In the genomic region with DNA sequence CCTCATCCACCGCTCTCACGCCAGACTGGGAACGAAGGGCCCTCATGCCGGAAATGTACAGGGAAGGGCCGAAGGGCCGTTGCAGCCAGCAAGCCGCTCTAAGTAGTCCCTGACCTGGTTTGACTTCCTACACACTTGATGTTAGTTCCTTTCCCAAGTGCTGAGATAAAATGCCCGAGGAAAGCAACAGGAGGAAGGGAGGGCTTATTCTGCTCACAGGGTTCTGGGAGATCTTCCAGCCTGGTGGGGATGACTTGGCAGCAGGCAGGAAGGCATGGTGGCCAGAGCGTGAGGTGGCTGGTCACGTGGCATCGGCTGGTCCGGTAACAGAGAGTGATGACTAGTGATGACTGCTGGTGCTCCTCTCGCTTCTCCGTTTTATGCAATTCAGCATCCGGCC, we compare ENCODE assay signal across 11 mouse cellular contexts. TPM values are rescaled to one million over a fixed set of nuclear protein-coding genes. Genes with fewer than 3 reads are reported as not detected.
DNase-seq lines count a peak whose midpoint lies in the region; ATAC-seq and TF ChIP-seq lines count a peak whose summit lies in the region.
"Had no signal": no experiment of that assay in that cellular context is flagged by ENCODE, and none has a peak within 500 bp of the region (broad histone marks: within the 10 kb centered on the region; RNA-seq: fewer than 3 reads in every experiment).

No protein-coding gene starts in this region.

- no peaks in the 10 kb centered on the region for H3K36me3 ChIP-seq in kidney, adult 2 months (ENCODE audit: control insufficient read depth, insufficient read depth, low read length)
- no peaks in the 10 kb centered on the region for H3K36me3 ChIP-seq in kidney, postnatal 0 days (ENCODE audit: insufficient read depth, low read length)
- H3K36me3 ChIP-seq: limb, embryonic 13.5 days; midbrain, embryonic 12.5 days; stomach, embryonic 15.5 days had no signal

- no peak for ATAC-seq in kidney, postnatal 0 days (replicated peaks; ENCODE audit: low FRiP score, low read depth)
- ATAC-seq in megakaryocyte-erythroid progenitor cell, adult 5-6 weeks (replicated peaks; ENCODE audit: low FRiP score, low TSS enrichment, poor library complexity, severe bottlenecking): no peak
- ATAC-seq: forebrain, postnatal 0 days had no signal

- H3K27me3 ChIP-seq in kidney, adult 2 months (replicated peaks; ENCODE audit: control insufficient read depth, insufficient read depth, low read length): no peaks in the 10 kb centered on the region
- H3K27me3 ChIP-seq in kidney, postnatal 0 days (ENCODE audit: insufficient read depth, low read length): no peaks in the 10 kb centered on the region
- H3K27me3 ChIP-seq: limb, embryonic 13.5 days; midbrain, embryonic 12.5 days; stomach, embryonic 15.5 days had no signal

- DNase-seq in kidney, adult 2 months: peak; percentile 74
- no peak for DNase-seq in kidney, postnatal 10 days
- DNase-seq in cerebellum, postnatal 25 days: peak; percentile 55 to 71
- no peak for DNase-seq in kidney, postnatal 0 days (ENCODE audit: low spot score)
- DNase-seq in lung, postnatal 4 days: peak; percentile 17 to 50
- no peak for DNase-seq in frontal cortex, postnatal 25 days (ENCODE audit: low spot score in 2 of 2)
- DNase-seq: forebrain, postnatal 0 days had no signal

- H3K27ac ChIP-seq in kidney, adult 2 months (ENCODE audit: insufficient read depth, low read depth, low read length): peak overlapping the region; percentile 32
- H3K27ac ChIP-seq in kidney, postnatal 0 days: 0 out of 2 replicates have a peak overlapping the region, but pooled peaks have one; percentile 1
- H3K27ac ChIP-seq: limb, embryonic 13.5 days; midbrain, embryonic 12.5 days; stomach, embryonic 15.5 days had no signal

- H3K4me3 ChIP-seq in kidney, adult 2 months (ENCODE audit: insufficient read depth, low read depth, low read length): no peak overlapping the region
- H3K4me3 ChIP-seq in kidney, postnatal 0 days (replicated peaks; ENCODE audit: low read depth, low read length): no peak overlapping the region
- H3K4me3 ChIP-seq: limb, embryonic 13.5 days; midbrain, embryonic 12.5 days; stomach, embryonic 15.5 days had no signal

- H3K4me2 ChIP-seq in kidney, postnatal 0 days (ENCODE audit: low read length): no peak overlapping the region
- H3K4me2 ChIP-seq: limb, embryonic 13.5 days; midbrain, embryonic 12.5 days; stomach, embryonic 15.5 days had no signal

- no peak for TF ChIP-seq POLR2A in kidney, adult 2 months (IDR thresholded peaks at IDR 0.05; ENCODE audit: low read depth, low read length)

- no peak overlapping the region for H3K9ac ChIP-seq in kidney, postnatal 0 days (ENCODE audit: low read depth, low read length)
- H3K9ac ChIP-seq: forebrain, postnatal 0 days; limb, embryonic 13.5 days; midbrain, embryonic 12.5 days; stomach, embryonic 15.5 days had no signal

- 0 out of 2 replicates have a peak, but pooled peaks cover 3% of the 10 kb centered on the region for H3K4me1 ChIP-seq in kidney, adult 2 months (ENCODE audit: control insufficient read depth, insufficient read depth, low read length)
- H3K4me1 ChIP-seq in kidney, postnatal 0 days (replicated peaks; ENCODE audit: insufficient read depth, low read length): peaks cover 19% of the 10 kb centered on the region

- no peak for TF ChIP-seq CTCF in kidney, adult 2 months (conservative IDR thresholded peaks at IDR 0.05; ENCODE audit: insufficient read depth, insufficient read length, low read depth, low read length)
- TF ChIP-seq CTCF in kidney, postnatal 0 days (IDR thresholded peaks at IDR 0.05; ENCODE audit: low read depth): no peak

- WGBS in kidney, adult 2 months: 66% methylated on average over 15 of the region's 15 CpGs
- WGBS in kidney, postnatal 0 days: 81% methylated on average over 15 of the region's 15 CpGs

- H3K9me3 ChIP-seq in kidney, postnatal 0 days (replicated peaks; ENCODE audit: low read length): no peaks in the 10 kb centered on the region
- H3K9me3 ChIP-seq: limb, embryonic 13.5 days; midbrain, embryonic 12.5 days; stomach, embryonic 15.5 days had no signal

RNA-seq across cellular contexts. Expression of gene Ctnnb1, which starts 47.9 kb away (rescaled TPM):
- 102 and 156 TPM in 2 replicates for polyA plus RNA-seq in kidney, adult 2 months (2012; rRNA removed)
- polyA plus RNA-seq in kidney, postnatal 0 days (2015; fragmentation: Nextera tagmentation; extraction: Ambion mirVana): 460 and 470 TPM in 2 replicates
- total RNA-seq in megakaryocyte-erythroid progenitor cell, adult 5-6 weeks (2014; fragmentation: Nextera tagmentation): 290 and 302 TPM in 2 replicates
- 475 and 509 TPM in 2 replicates for total RNA-seq in megakaryocyte-erythroid progenitor cell, adult 5-6 weeks (2017)

Comparison
In these comparisons a context has a peak if more than half of its experiments do, and no peak if none do; other contexts are left out.
1. DNase-seq: peak in kidney, adult 2 months (single experiment), cerebellum, postnatal 25 days (2 of 2) and lung, postnatal 4 days (2 of 2); none in kidney, postnatal 10 days (single experiment), kidney, postnatal 0 days (single experiment) and frontal cortex, postnatal 25 days (0 of 2).